Mouse (Mus musculus) midbrain, embryonic 16.5 days (tissue): ENCODE results near the gene Comp. TPM values are rescaled to one million over a fixed set of nuclear protein-coding genes. Genes with fewer than 3 reads are reported as not detected.
A peak's percentile ranks its signal among the peaks of the same experiment; 100 is the strongest.

Source experiments
- ATAC-seq: fragments of 200-750 bp; cut with Nextera tagmentation; 2 replicates; pipeline ENCODE4 v1.8.0; 2017; ENCODE audit warnings: moderate TSS enrichment
- H3K27ac ChIP-seq: fragments of 300-500 bp; sonication (generic); 2 replicates; pipeline ENCODE4 v1.5.1; 2014; ENCODE audit warnings: mild to moderate bottlenecking, low read length, mixed read lengths
- H3K27me3 ChIP-seq: fragments of 300-500 bp; sonication (generic); 2 replicates; pipeline ENCODE4 v1.6.1; 2014; ENCODE audit warnings: low read depth, low read length, mixed read lengths; ENCODE audit not compliant: control insufficient read depth, insufficient read depth
- H3K36me3 ChIP-seq: fragments of 300-500 bp; sonication (generic); 2 replicates; pipeline ENCODE4 v1.6.1; 2014; ENCODE audit warnings: mild to moderate bottlenecking, low read length, moderate library complexity, mixed read lengths; ENCODE audit not compliant: control insufficient read depth, insufficient read depth
- H3K4me1 ChIP-seq: fragments of 300-500 bp; sonication (generic); 2 replicates; pipeline ENCODE4 v1.6.1; 2014; ENCODE audit warnings: mild to moderate bottlenecking, low read length, mixed read lengths; ENCODE audit not compliant: control insufficient read depth, insufficient read depth
- H3K4me2 ChIP-seq: fragments of 300-500 bp; sonication (generic); 2 replicates; pipeline ENCODE4 v1.6.1; 2014; ENCODE audit warnings: mild to moderate bottlenecking, low read length, mixed read lengths
- H3K4me3 ChIP-seq: fragments of 300-500 bp; sonication (generic); 2 replicates; pipeline ENCODE4 v1.5.1; 2014; ENCODE audit warnings: low read depth, mild to moderate bottlenecking, low read length, moderate library complexity, mixed read lengths
- H3K9ac ChIP-seq: fragments of 300-500 bp; sonication (generic); 2 replicates; pipeline ENCODE4 v1.6.1; 2014; ENCODE audit warnings: low read depth, low read length, mixed read lengths
- H3K9me3 ChIP-seq: fragments of 300-500 bp; sonication (generic); replicated peaks from 2 replicates; pipeline ENCODE4 v1.6.1; 2014; ENCODE audit warnings: mild to moderate bottlenecking, low read length, mixed read lengths; ENCODE audit not compliant: control insufficient read depth, poor library complexity, severe bottlenecking
- WGBS: fragments of 180-500 bp; shearing (Covaris S2); extraction: QIAGEN DNeasy Blood & Tissue Kit; methylation state at CpG from one replicate; pipeline ENCODE4 v1.1.7; 2014; 5-methylcytosine and 5-hydroxymethylcytosine counted together
- polyA plus RNA-seq: library from polyadenylated mRNA; unstranded; fragments of >200 nt; fragmentation: Nextera tagmentation; extraction: Ambion mirVana; gene quantifications from 2 replicates; pipeline ENCODE4 v1.2.1, GENCODE M21; 2015

Gene Comp
- polyA plus RNA-seq, 1 experiment from 2014 or later: 0.36 TPM

- Histone ChIP-seq H3K27me3 (peaks cover 69% of the 10 kb centered on the region), H3K4me1 (peaks cover 15% of the 10 kb centered on the region), H3K4me3 (no peak overlapping the region), H3K36me3 (no peaks in the 10 kb centered on the region), H3K4me2 (no peak overlapping the region), H3K9me3 (no peaks in the 10 kb centered on the region), H3K27ac (no peak overlapping the region), H3K9ac (no peak overlapping the region)
- no peak for ATAC-seq
- 13% methylated on average over 15 of the region's 15 CpGs for WGBS
These were observed 3.7 kb downstream of the Comp start for GRCm38 (mm10) chr8:70377049-70377448.

- Histone ChIP-seq H3K4me1 (peaks cover 3% of the 10 kb centered on the region; the same call in 1 of the 2 replicates), H3K27me3 (peaks cover 45% of the 10 kb centered on the region), H3K9me3 (no peaks in the 10 kb centered on the region), H3K4me3 (no peak overlapping the region), H3K9ac (no peak overlapping the region), H3K27ac (no peak overlapping the region), H3K36me3 (peaks cover 10% of the 10 kb centered on the region; the same call in 1 of the 2 replicates), H3K4me2 (no peak overlapping the region)
- no peak for ATAC-seq
- WGBS: 87% methylated on average over 12 of the region's 12 CpGs
These were observed 6.7 kb downstream of the Comp start for GRCm38 (mm10) chr8:70380069-70380468.

DNA sequence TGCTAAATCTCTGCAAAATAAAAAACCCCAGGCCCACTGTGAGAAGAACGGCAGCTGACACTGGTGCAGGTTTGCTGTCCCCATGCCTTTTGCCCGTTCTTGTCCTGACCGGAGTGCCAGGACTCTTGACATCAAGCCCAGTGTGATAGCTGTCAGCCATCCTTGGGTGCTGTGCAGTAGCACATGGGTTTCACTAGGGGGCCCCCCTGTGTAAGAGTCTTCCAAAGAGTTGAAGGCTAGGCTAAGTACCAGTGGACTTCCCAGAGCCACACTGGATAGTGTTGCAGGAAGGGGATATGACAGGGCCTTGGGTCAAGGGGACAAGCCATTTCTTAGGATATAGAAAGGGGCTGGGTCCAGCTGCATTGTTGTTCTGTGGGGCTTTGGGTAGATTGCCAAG lies 9.9 kb downstream of the Comp start:
- H3K27me3 ChIP-seq: peaks cover 15% of the 10 kb centered on the region
- H3K4me3 ChIP-seq: no peak overlapping the region
- H3K4me2 ChIP-seq: no peak overlapping the region
- H3K4me1 ChIP-seq: no peaks in the 10 kb centered on the region
- H3K9ac ChIP-seq: no peak overlapping the region
- no peak for ATAC-seq
- WGBS: 46% methylated on average over 3 of the region's 3 CpGs
- no peaks in the 10 kb centered on the region for H3K9me3 ChIP-seq
- H3K27ac ChIP-seq: no peak overlapping the region
- peaks cover 35% of the 10 kb centered on the region; the same call in 1 of the 2 replicates for H3K36me3 ChIP-seq

DNA sequence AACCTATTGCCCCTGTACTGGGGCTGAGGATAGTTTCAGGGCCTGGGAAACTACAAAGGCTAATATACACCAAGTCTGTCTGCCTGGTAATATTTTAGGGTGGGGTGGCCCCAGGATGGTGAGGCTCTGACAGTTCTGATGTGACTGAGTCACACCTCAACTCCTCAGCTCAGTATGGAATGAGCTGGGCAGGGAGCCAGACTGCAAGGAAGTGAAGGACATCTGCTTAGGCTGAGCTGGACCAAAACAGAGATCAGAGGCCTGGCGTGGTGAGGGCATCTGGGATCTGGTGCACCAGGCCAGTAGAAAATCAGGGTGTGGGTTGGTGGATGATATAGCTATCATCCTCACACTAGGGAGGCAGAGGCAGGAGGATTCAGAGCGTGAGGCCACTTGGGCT lies 16.3 kb downstream of the Comp start:
- 0 out of 2 replicates have a peak overlapping the region, but pooled peaks have one; percentile 8 for H3K9ac ChIP-seq
- no peak overlapping the region for H3K4me3 ChIP-seq
- H3K4me1 ChIP-seq: no peaks in the 10 kb centered on the region
- no peaks in the 10 kb centered on the region for H3K9me3 ChIP-seq
- no peak overlapping the region for H3K4me2 ChIP-seq
- no peak overlapping the region for H3K27ac ChIP-seq
- peaks cover 34% of the 10 kb centered on the region for H3K36me3 ChIP-seq
- ATAC-seq: no peak
- no peaks in the 10 kb centered on the region for H3K27me3 ChIP-seq
- WGBS: 96% methylated on average over 2 of the region's 2 CpGs

DNA sequence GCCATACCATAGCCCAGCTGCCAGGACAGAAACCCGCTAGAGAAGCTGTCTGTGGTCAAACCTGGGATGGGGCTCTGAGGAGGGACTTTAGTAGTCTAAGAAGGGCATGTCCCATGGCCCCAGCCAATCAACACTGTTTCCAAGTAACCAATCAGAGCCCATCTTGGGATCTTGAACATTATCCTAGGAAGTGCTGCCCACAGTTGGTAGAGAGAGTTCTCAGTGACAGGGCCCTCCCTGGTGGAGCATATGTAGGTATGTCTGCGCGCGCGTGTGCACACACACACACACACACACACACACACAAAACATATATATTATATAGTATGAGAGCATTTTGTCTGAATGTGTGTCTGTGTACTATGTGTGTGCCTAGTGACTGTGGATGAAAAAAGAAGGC lies 19.7 kb downstream of the Comp start:
- Histone ChIP-seq H3K9ac (no peak overlapping the region), H3K27me3 (no peaks in the 10 kb centered on the region), H3K36me3 (peaks cover 15% of the 10 kb centered on the region)

DNA sequence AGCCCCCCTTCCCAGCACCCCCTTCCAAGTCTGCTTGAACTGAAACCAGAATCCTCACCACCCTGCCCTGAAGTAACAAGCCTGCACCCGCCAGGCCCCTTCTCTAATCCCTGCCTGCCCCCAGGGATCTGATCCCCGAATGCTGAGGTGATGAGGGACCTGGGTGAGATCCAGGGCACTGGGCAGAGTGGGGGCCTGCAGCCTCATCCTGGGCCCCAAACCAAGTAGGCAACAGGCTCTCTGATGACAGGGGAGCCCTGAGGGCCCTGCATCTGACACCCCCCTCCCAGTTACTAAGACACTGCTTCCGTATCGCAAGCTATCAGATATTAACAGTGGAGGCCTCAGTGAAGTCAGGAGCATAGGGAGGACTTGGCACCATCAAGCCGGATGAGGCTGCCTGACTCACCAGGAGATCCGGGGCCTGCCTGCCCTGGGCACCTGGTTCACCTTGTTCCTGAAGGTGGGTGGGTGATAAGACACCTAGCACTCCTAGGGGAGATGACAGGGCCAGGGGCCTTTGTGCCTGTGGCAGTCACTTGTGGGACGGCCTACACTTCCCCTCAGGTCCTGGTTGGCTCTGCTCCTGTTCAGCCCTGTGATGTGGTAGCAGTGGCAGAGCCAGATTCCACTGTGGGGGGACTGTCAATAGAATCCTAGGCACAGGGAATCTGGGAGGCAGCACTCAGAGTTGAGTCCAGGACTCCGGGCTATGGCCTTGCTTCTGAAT lies 21.1 kb downstream of the Comp start:
- no peaks in the 10 kb centered on the region for H3K27me3 ChIP-seq
- no peaks in the 10 kb centered on the region for H3K4me1 ChIP-seq
- H3K4me2 ChIP-seq: no peak overlapping the region
- no peak overlapping the region for H3K27ac ChIP-seq
- H3K9ac ChIP-seq: 0 out of 2 replicates have a peak overlapping the region, but pooled peaks have one; percentile 3
- no peaks in the 10 kb centered on the region for H3K9me3 ChIP-seq
- 87% methylated on average over 8 of the region's 8 CpGs for WGBS
- H3K4me3 ChIP-seq: no peak overlapping the region
- ATAC-seq: no peak
- peaks cover 15% of the 10 kb centered on the region; the same call in 1 of the 2 replicates for H3K36me3 ChIP-seq

More for the DNA sequence above, 19.7 kb downstream of the Comp start:
- 81% methylated on average over 5 of the region's 5 CpGs for WGBS
- H3K4me1 ChIP-seq: no peaks in the 10 kb centered on the region
- H3K27ac ChIP-seq: no peak overlapping the region
- no peak for ATAC-seq
- no peak overlapping the region for H3K4me3 ChIP-seq
- no peak overlapping the region for H3K4me2 ChIP-seq
- no peaks in the 10 kb centered on the region for H3K9me3 ChIP-seq

- H3K36me3 ChIP-seq: peaks cover 16% of the 10 kb centered on the region; the same call in 1 of the 2 replicates
- no peaks in the 10 kb centered on the region for H3K4me1 ChIP-seq
- ATAC-seq: no peak
- WGBS: 76% methylated on average over 5 of the region's 5 CpGs
- no peak overlapping the region for H3K9ac ChIP-seq
- H3K27ac ChIP-seq: no peak overlapping the region
- H3K4me2 ChIP-seq: no peak overlapping the region
- no peaks in the 10 kb centered on the region for H3K27me3 ChIP-seq
- H3K4me3 ChIP-seq: no peak overlapping the region
- no peaks in the 10 kb centered on the region for H3K9me3 ChIP-seq
These were observed 22.3 kb downstream of the Comp start for GRCm38 (mm10) chr8:70395649-70396048.

GRCm38 (mm10) chr8:70396184-70396583 lies 22.8 kb downstream of the Comp start:
- ATAC-seq: no peak
- Histone ChIP-seq H3K4me3 (no peak overlapping the region), H3K4me1 (no peaks in the 10 kb centered on the region), H3K36me3 (peaks cover 15% of the 10 kb centered on the region; the same call in 1 of the 2 replicates), H3K27me3 (no peaks in the 10 kb centered on the region), H3K9ac (no peak overlapping the region), H3K9me3 (no peaks in the 10 kb centered on the region), H3K27ac (no peak overlapping the region), H3K4me2 (no peak overlapping the region)
- 78% methylated on average over 5 of the region's 5 CpGs for WGBS
